Mouse (Mus musculus) T-helper 1 cell (primary cell): ENCODE results near the gene B3galt4.
"Not testable (repeated sequence)": the region's sequence is repeated elsewhere in the genome, so short reads cannot be mapped to it uniquely, and the experiment has no call there.

Experiments used
- in situ Hi-C: fragments of 300-600 bp; cut with MboI, MseI; formaldehyde crosslinking; loops from one replicate; pipeline ENCODE4 v1.15.1; 2025; ENCODE audit warnings: high pct_unique_total_duplicates

Gene B3galt4

DNA sequence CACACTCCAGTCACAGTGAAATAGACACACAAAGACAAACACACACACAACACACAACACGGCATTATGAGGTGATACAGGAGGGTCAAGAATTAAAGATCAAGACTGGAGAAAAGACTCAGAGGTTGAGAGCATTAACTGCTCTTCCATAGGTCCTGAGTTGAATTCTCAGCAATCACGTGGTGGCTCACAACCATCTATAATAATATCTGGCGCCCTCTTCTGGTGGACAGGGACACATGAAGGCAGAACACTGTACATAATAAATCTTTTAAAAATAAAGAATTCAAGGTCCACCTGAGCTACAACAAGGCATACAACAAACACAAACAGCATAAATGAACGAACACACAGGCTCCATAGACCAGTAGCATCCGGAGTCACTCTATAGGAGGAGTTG is 17.6 kb upstream of the B3galt4 start:
- in situ Hi-C loops: no loop called here

DNA sequence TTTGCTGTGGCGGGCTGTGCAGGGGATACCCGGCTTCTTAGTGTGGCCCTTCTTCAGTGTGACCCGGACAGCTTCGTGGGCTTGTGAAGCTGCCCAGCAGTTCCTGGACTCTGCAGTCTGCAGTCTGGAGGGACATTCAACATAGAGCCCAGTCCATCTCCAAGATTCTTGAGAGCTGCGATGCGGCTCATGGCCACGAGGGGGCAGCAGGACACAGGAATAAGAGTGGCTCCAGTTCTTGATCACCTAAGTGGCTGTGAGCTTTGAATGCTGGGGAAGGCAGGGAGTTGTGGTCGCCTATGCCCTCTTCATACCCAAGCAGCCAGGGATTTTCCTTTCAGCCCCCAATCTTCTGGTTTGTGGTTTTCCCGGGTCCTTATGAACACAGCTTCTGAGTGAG is 17.2 kb upstream of the B3galt4 start:
- in situ Hi-C loops: no loop called here

DNA sequence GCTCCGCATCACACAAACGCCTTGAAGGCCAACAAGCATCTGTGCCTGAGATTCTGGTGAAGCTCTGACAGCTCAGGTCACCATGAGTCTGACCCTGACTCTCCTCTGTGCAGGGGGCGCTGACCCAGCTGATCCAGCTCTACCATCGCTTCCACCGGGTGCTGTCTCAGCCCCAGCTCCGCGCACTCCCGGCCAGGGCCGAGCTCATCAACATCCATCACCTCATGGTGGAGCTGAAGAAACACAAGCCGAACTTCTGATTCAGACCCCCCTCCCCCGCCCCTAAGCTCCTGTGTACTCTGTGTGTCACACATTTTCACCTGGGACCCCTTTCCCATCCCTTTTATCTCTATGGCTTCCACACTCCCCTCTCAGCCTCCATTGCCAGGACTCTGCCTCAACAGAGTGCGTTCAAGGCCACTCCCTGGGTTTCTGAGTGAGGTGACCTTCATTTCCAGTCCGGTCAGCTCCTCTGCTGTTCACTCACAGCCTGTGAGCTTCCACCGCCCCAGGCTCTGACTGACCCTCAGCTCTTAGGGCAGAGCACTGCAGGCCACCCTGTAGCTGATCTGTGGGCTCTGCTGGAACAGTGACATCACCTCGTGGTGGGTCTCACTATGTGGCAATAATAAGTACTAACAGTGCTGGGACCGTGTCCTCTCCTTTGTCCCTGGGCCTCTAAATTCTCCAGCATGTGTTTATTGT is 14.7 kb upstream of the B3galt4 start:
- in situ Hi-C loops: no loop called here

DNA sequence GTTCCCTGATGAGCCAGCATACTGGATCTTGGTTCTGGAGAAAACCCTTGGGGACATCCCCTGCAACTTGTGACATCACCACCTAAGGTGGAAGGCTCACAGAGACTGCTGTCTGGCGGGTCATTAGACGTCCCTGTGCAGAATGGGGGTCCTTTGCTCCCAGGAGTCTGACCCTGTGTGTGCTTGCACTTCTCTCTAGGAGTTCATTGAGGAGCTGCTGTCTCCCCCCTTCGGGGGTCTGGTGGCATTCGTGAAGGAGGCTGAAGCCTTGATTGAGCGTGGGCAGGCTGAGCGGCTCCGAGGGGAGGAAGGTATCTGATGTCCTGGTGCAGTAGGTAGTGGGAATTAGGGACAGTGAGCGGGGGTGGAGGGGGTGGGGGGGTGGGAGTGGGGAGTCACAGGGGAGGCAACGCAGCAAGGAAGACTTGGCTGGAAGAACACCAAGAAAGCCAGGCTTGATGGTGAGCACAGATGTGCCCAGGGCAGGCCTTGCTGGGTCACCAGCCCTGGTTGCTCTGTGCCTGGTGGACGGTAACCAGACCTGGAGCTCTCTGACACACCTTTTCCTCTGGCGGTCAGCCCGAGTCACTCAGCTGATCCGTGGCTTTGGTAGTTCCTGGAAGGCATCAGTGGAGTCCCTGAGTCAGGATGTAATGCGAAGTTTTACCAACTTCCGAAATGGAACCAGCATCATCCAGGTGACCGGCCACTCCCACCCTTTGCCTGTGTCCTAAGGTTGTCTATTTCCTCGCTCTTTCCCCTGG is 14.0 kb upstream of the B3galt4 start:
- in situ Hi-C loops: no loop called here

DNA sequence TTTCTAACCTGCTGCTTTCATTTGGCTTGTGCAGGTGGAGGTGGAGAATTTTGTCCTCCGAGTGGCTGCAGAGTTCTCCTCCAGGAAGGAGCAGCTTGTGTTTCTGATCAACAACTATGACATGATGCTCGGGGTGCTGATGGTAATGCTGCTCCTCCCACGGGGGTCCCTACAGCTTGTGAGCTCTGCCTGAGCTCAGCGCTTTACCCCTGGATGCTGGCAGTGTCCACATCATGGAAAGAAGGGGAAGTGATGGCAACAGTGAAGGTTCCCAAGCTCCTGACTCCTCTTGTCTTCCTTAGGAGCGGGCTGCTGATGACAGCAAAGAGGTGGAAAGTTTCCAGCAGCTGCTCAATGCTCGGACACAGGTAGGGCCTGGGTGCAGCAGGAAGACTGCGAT is 11.6 kb upstream of the B3galt4 start:
- in situ Hi-C loops: no loop called here

DNA sequence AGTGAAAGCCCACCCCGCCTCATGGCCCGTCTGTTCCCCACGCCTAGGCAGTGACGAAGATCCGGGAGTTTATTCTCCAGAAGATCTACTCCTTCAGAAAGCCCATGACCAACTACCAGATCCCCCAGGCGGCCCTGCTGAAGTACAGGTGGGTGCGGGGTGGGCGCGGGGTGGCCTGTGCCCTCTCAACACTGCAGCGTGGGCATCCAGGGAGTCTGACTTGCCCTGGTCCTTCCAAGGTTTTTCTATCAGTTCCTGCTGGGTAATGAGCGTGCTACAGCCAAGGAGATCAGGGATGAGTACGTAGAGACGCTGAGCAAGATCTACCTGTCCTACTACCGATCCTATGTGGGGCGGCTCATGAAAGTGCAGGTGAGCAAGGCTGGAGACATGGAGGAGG is 8.7 kb upstream of the B3galt4 start:
- in situ Hi-C loops: no loop called here

DNA sequence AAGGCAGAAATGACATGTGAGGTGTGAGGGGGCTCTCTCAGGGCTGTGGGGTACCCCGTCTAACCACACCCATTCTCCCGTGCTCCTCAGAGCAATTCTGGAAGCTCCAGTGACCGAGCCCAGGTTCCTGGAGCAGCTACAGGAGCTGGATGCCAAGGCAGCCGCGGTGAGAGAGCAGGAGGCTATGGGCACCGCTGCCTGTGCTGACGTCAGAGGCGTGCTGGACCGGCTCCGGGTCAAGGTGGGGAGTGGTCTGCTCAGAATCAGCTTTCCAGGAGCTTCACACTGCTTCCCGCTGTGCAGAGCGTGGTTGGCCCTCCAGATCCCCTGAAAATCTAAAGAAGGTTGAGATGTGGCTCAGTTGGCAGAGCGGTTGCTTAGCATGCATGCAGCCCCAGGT is 7.8 kb upstream of the B3galt4 start:
- in situ Hi-C loops: no loop called here

DNA sequence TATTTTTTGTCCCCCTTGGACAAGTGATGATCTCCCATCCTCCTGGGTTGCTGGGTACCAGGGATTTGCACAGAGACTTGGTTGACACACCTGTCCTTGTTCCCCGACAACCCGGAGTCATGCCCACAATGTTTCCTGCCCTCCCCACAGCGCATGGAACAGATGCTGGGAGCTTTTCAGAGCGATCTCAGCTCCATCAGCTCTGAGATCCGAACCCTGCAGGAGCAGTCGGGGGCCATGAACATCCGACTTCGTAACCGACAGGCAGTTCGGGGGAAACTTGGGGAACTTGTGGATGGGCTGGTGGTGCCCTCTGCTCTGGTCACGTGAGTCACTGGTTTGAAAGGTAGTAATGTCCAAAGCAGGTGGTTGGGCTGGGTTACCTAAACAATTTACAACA is 7.2 kb upstream of the B3galt4 start:
- in situ Hi-C loops: no loop called here

DNA sequence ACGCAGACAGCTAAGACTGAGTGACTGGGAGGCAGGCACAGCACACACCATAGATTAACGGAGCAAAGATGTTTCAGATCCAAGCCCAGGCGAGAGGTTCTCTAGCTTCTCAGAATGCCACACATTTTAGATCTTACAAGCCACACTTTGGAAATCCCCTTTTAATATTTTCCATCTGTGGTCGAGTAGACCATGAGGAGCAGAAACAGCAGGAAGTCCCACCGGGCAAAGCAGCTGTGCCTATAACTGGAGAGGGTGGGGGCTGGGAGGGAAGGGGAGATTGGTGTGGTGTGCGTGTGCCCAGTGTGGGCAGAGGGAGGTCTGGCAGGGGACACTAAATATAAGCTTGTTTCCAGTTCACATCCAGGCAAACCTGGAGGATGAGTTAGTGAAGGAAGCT is 6.2 kb upstream of the B3galt4 start:
- in situ Hi-C loops: no loop called here

DNA sequence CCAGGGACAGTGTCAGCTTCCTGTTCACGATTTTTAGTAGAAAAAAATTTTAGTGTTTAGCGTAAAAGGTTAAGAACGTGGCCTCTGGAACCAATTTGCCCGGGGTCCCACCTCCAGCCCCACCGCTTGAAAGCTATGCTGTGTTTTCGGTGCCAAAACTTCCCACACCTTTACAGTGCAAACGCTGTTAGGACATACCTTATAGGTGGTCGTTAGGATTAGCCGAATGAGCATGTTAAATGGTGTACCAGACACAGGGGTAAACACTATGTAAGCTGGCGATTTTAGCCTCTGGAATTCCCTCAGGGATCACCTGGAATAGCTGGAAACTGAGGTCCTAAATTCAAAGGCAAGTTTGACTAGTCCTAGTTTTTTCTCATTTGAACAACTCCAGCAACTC is 5.0 kb upstream of the B3galt4 start:
- in situ Hi-C loops: no loop called here

DNA sequence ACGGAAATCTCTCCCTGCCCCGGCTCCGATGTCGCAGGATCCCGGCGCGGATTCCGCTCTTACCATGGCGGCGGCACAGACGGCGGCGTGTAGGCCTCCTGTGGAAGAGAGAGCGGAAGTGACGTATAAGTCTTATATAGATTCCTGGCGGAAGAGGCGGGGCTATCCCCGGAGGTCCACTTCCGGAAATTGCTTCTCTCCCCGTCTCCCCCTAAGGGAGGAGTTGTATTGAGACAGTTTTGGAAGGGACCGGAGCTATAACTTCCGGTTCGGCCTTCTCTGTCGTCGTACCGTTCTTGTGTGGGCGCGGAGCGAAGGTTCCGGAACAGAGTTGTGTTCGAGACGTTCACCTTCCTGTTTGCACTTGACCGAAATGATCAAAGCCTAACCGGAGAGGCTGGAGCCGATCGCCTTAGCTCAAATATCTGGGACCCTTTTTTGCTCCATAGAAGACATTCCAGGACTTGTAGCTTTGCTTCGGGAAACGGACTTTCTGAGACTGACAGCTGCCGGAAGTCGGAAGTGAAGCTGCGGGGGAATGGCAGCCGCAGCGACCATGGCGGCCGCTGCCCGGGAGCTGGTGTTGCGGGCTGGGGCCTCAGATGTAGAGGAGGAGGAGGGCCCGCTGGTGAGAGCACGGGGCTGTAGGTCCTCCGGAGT is 4.4 kb upstream of the B3galt4 start, which contains the start of the genes Vps52 and Rps18:
Vps52 (plus strand) TSS at position 258 of the 660 bp plus-strand sequence.
Rps18 (minus strand) TSS at position 447 of the 660 bp plus-strand sequence.
- in situ Hi-C loops: no loop called here

DNA sequence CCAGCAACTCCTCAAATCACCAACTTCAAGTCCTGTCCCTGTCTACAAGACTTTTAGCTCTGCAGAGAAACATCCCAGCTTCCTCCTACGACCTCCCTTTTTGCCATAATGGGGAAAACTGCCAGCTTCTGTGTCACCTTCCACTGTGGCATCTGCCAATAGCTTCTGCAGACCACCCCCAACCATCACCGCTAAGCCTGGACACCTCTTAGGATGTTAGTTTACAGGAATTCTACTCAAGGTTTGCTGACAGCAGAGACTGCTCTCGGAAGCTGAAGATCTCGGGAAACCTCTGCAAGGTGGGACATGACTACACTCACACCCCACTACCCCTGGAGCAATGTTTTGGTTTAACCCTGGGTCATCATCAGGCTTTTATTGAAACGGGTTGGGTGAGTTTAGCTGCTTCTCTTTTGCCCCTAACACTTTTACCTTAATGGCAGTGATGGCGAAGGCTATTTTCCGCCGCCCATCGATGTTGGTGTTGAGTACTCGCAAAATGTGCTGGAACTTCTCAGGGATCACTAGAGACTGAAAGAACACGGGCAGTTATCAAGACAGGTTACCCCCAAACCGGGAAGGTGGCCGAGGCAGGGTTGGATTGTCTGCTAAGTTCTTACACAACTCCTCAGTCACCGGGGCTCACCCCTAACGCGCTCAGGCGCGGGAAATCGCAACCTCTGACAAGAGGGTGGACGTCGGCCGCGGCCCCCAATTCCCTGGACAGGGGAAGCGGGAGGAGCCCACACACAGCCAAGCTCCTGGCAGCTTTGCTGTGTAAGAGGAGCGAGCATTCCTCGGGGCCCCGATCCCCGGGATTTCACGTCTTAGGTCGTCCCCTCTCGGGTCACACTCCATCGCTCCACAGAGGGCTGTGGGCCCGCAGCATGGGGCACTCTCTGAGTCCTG is 3.6 kb upstream of the B3galt4 start:
- in situ Hi-C loops: no loop called here

DNA sequence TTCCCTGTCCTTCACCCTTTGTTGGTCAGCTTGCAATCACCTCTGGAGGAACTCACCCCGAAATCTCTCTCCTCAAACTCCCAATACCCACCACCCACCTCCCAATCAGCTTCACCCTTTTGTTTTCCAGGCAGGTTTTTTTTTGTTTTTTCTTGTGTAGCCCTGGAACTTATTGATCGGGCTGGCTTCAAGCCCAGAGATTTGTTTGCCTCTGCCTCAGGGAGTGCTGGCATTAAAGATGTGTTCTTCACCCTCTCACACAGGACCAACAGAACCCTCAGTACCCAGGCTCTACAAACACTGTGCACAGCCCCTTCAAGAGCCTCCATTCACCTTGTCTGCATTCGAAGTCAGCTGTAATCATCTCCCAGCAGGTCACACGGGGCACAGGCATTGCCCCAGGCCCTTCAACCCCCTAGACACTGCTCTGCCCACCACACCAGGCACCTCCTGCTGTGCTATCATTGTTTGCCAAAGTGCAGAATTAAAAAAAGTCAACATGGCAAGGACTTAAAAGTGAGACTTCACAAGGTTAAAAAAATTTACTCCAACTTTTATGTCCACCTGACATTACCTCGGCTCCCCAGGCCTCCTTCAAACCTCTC is 2.8 kb upstream of the B3galt4 start:
- in situ Hi-C loops: no loop called here

DNA sequence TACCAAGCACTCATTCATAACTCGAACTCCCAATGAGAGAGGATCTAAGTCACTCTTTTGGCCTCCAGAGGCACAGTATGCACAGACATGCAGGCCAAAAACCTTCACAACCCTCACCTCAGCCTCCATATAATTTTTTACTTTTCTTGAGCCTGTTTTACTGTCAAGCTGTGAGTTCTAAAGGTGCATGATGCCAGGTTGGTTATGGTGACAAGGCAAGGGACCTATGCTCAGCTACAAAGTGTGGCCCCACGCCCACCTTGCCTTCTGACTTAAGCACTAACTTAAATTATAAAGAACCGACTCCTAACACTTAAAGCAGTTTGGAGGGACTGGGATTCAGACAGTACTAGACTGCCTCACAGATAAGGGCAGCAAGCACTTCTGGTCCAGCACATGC is 2.0 kb upstream of the B3galt4 start:
- in situ Hi-C loops: no loop called here

DNA sequence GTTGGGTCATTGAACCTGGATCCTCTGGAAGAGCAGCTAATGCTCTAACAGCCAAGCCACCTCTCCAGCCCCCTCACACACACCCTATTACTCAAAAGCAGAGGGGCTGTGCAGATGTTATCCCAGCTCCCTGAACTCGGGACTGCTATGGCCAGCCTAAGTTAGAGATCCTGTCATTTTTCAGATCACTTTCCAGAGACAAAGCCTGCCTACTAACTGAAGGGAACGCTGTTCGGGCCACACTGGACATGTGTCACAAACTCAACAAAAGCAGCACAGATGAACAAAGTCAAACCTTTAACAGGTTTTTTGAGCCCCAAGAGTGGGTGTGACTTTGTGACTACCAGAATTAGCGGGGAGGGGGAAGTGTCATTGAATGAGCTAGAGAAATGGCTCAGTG is 1.6 kb upstream of the B3galt4 start:
- in situ Hi-C loops: no loop called here

DNA sequence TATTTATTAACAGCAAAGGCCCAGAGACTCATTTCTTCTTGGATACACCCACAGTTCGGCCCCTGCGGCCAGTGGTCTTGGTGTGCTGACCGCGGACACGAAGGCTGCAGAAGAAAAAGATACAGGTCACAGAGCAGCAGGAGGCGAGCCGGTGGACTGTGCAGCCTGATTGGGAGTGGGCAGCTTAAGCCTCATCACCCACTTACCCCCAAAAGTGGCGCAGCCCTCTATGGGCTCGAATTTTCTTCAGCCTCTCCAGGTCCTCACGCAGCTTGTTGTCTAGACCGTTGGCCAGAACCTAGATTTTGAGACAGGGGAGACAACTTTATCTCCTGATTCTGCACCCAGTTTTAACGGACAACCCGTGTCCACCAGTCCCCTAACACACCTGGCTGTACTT is 727 bp upstream of the B3galt4 start:
- in situ Hi-C loops: not testable (repeated sequence)

DNA sequence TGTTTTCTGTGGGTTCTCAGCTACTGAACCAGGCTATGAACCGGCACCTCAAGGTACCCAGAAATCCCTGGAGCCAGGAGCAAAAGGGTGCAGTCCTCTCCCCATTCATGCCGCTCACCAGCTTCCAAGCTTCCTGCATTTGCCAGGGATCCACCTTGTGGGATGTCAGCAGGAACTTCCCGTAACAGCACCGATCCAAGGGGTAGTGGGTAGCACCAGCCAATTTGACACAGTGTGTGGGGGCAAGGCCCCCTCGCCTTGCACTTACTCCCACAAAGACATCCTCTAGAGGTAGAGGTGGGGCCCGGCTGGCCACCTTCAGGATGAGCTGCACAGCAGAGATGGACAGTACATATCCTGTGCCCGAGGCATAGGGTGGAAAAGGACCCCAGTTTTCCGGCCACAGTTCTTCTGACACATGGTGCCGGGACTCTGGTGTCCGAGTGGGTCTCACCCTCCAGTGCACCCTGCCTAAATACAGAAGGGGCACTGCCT is 1.1 kb downstream of the B3galt4 start:
- in situ Hi-C loops: no loop called here

DNA sequence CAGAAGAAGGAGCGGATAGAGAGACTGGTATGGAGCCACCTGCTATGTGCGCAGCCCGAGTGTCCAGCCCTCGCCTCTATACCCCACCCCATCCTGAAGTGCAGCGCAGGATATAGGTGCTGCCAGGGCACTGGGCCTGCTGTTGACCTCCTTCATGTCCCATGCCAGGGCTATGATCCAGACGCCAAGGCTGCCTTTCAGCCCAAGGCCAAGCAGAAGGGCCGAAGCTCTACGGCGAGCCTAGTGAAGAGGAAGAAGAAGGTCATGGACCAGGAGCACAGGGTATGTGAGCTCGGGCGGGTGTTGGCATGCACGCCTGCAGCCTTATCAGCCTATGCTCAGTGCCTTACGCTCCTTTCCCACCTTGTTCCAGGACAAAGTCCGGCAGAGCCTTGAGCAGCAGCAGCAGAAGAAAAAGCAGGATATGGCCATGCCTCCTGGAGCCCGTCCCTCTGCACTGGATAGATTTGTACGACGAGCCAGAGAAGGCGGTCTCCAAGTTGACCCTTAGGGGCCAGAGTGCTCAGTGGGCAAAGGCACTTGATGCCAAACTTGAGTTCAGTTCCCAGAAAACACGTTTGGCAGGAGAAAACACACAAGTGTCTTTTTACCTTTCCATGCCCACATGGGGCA is 2.3 kb downstream of the B3galt4 start:
- in situ Hi-C loops: no loop called here

DNA sequence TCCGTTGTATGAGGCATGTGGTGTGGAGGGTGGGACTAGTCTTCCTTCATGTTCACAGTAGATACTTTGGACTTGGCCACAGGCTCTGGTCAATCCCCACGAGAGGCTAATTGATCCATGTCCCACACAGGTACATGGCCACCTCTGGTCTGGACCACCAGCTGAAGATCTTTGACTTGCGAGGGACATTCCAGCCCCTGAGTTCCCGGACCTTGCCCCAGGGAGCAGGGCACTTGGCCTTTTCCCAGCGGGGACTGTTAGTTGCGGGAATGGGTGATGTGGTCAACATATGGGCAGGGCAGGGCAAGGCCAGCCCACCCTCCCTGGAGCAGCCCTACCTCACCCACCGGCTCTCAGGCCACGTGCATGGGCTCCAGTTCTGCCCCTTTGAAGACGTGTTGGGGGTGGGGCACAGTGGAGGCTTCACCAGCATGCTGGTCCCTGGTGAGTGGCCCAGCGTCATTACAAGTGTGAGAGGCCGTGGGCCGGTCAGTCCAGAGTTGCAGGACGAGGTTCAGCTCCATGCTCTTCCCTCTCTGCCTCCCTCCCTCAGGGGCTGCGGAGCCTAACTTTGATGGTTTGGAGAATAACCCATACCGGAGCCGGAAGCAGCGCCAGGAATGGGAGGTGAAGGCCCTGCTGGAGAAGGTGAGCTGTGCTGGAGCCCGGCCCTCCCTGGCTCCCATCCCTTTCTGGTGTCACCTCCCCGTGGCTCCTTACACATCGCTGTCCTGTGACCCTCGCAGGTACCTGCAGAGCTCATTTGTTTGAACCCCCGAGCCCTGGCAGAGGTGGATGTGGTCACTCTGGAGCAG is 3.0 kb downstream of the B3galt4 start:
- in situ Hi-C loops: no loop called here
